11 mouse cellular contexts compared by ENCODE assay signal in the genomic region with DNA sequence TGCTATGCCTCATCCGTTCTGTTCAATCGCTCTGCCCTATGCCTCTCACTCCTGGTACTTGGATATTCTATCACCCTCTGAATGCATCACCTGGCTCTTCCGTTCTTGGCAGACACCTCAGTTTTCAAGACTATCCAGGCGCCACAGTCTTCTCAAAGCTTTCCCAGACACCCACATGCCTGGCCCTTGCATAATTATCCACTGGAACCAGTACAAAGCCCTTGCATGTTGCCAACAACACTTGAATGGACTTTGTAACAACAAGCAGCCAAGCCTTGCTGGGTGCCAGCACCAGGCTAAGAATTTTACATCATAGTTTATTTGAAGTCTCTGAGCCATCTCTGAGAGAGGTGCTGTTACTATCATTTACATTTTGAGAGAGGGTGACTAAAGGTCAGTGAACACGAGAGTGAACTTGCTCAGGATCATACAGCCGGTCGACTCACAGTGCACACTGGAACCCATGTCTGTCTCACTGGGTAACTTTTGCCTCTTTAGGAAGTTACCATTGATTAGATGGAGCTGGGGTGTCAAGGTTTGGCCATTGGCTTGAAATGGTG.
DNase-seq lines count a peak whose midpoint lies in the region; ATAC-seq and TF ChIP-seq lines count a peak whose summit lies in the region.
"Had no signal": no experiment of that assay in that cellular context is flagged by ENCODE, and none has a peak within 500 bp of the region (broad histone marks: within the 10 kb centered on the region; RNA-seq: fewer than 3 reads in every experiment).

No protein-coding gene starts in this region.

- H3K27ac ChIP-seq in lung, postnatal 0 days (ENCODE audit: low read length) = no peak overlapping the region
- no peak overlapping the region for H3K27ac ChIP-seq in intestine, embryonic 15.5 days
- H3K27ac ChIP-seq: limb, embryonic 13.5 days; neural tube, embryonic 13.5 days had no signal

- ATAC-seq in cerebellum, adult (ENCODE audit: insufficient number of reproducible peaks, low FRiP score, low TSS enrichment) = no peak
- no peak for ATAC-seq in lung, postnatal 0 days
- no peak for ATAC-seq in megakaryocyte progenitor cell, adult 5-6 weeks (replicated peaks; ENCODE audit: poor library complexity)
- no peak for ATAC-seq in intestine, embryonic 15.5 days

- no peak for TF ChIP-seq CTCF in lung, postnatal 0 days (IDR thresholded peaks at IDR 0.05)

- no peak overlapping the region for H3K4me3 ChIP-seq in lung, postnatal 0 days (ENCODE audit: low read depth, low read length)
- H3K4me3 ChIP-seq in intestine, embryonic 15.5 days (replicated peaks) = no peak overlapping the region
- H3K4me3 ChIP-seq: erythroblast, embryonic 14.5 days; limb, embryonic 13.5 days; neural tube, embryonic 13.5 days had no signal

- no peaks in the 10 kb centered on the region for H3K9me3 ChIP-seq in lung, postnatal 0 days (ENCODE audit: low read length)
- H3K9me3 ChIP-seq in intestine, embryonic 15.5 days = no peaks in the 10 kb centered on the region
- H3K9me3 ChIP-seq: limb, embryonic 13.5 days; neural tube, embryonic 13.5 days had no signal

- H3K4me1 ChIP-seq in lung, postnatal 0 days (ENCODE audit: insufficient read depth, low read depth, low read length) = no peaks in the 10 kb centered on the region
- no peaks in the 10 kb centered on the region for H3K4me1 ChIP-seq in intestine, embryonic 15.5 days (replicated peaks)
- H3K4me1 ChIP-seq: limb, embryonic 13.5 days; neural tube, embryonic 13.5 days had no signal

- no peak overlapping the region for H3K9ac ChIP-seq in lung, postnatal 0 days (replicated peaks; ENCODE audit: low read depth)
- H3K9ac ChIP-seq in intestine, embryonic 15.5 days = no peak overlapping the region
- H3K9ac ChIP-seq: limb, embryonic 13.5 days; neural tube, embryonic 13.5 days had no signal

- no peak for TF ChIP-seq EP300 in lung, postnatal 0 days (IDR thresholded peaks at IDR 0.05)

- peak; percentile 52 to 69 for DNase-seq in cerebellum, postnatal 10 days
- peak; percentile 47 for DNase-seq in lung, postnatal 10 days
- DNase-seq in lung, postnatal 0 days (ENCODE audit: low spot score) = no peak
- DNase-seq in kidney, postnatal 25 days = peak; percentile 65 to 84
- peak; percentile 29 for DNase-seq in ovary, postnatal 14 days (ENCODE audit: low spot score)

- H3K36me3 ChIP-seq in lung, postnatal 0 days (ENCODE audit: insufficient read depth, low read length) = no peaks in the 10 kb centered on the region
- H3K36me3 ChIP-seq in intestine, embryonic 15.5 days = no peaks in the 10 kb centered on the region
- H3K36me3 ChIP-seq: limb, embryonic 13.5 days; neural tube, embryonic 13.5 days had no signal

- WGBS in lung, postnatal 0 days = 84% methylated on average over 7 of the region's 7 CpGs
- 88% methylated on average over 7 of the region's 7 CpGs for WGBS in intestine, embryonic 15.5 days

- no peak overlapping the region for H3K4me2 ChIP-seq in lung, postnatal 0 days (replicated peaks; ENCODE audit: low read depth, low read length)
- H3K4me2 ChIP-seq in intestine, embryonic 15.5 days (replicated peaks) = no peak overlapping the region
- H3K4me2 ChIP-seq: limb, embryonic 13.5 days; neural tube, embryonic 13.5 days had no signal

- no peaks in the 10 kb centered on the region for H3K27me3 ChIP-seq in lung, postnatal 0 days (replicated peaks; ENCODE audit: insufficient read depth, low read length)
- no peaks in the 10 kb centered on the region for H3K27me3 ChIP-seq in intestine, embryonic 15.5 days (replicated peaks)
- H3K27me3 ChIP-seq: limb, embryonic 13.5 days; neural tube, embryonic 13.5 days had no signal
